Mouse (Mus musculus): ENCODE measurements around the gene Apeh.

DNA sequence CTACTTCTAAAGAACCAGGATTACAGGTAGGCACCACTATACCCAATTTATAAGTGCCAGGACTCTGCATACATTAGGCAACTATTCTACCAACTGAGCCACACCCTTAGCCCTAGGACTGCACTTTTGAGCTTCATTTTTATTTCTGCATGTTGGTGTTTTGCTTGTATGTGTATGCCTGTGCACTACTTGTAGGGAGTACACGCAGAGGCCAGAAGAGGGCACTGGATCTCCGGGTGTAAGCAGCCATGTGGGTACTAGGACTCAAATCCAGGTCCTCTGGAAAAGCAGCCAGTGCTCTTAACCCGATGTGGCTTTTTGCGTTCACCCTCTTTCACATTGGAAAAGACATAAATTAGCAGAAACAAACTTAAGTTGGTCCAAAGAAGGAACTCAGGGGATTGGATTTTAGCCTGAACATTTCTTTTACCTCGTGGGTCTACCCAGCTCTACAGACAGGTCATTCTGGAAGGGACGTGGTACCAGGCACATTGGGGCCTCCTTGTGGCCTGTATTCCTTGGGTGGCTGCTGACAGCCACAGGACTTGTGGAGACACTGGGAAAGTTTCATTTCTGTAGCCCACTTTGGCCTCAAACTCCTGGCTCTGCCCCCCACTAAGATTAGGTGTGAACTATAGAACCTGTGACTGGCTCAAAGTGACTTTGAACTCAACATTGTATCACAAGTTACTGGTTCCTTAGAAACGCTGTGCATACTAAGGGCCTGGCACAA lies 45.7 kb upstream of the Apeh start:
- TF ChIP-seq CTCF (IDR thresholded peaks at IDR 0.05; ENCODE audit: low read depth, low read length) (peak; percentile 37; the same call in 1 of the 2 replicates), POLR2A (IDR thresholded peaks at IDR 0.05; ENCODE audit: extremely low read depth, insufficient read depth, low read length) (no peak)
